Mouse (Mus musculus) bone marrow macrophage, adult 2 months (primary cell): ENCODE measurements around the gene Pik3cd. TPM values are rescaled to one million over a fixed set of nuclear protein-coding genes. Genes with fewer than 3 reads are reported as not detected.
"Not testable (repeated sequence)": the region's sequence is repeated elsewhere in the genome, so short reads cannot be mapped to it uniquely, and the experiment has no call there.

Experiments used
- H3K27ac ChIP-seq: 2 replicates; pipeline ENCODE4 v1.5.1; 2012; ENCODE audit warnings: low read depth, low read length; ENCODE audit not compliant: insufficient read depth
- H3K4me1 ChIP-seq: 2 replicates; pipeline ENCODE4 v1.6.1; 2012; ENCODE audit warnings: low read length; ENCODE audit not compliant: control insufficient read depth, insufficient read depth
- H3K4me3 ChIP-seq: 2 replicates; pipeline ENCODE4 v1.5.1; 2012; ENCODE audit warnings: mild to moderate bottlenecking, low read length, moderate library complexity; ENCODE audit not compliant: insufficient read depth
- CTCF ChIP-seq: IDR thresholded peaks from 2 replicates; pipeline ENCODE4 v1.5.1; 2012; ENCODE audit warnings: low read depth, mild to moderate bottlenecking, low read length, moderate library complexity
- POLR2A ChIP-seq: IDR thresholded peaks from 2 replicates; pipeline ENCODE4 v1.6.1; 2012; ENCODE audit warnings: mild to moderate bottlenecking, low read depth, low read length, borderline replicate concordance
- polyA plus RNA-seq: library from polyadenylated mRNA; stranded (reverse); fragments of >200 nt; gene quantifications from 2 replicates; pipeline ENCODE4 v1.2.4, GENCODE M21; 2012; ENCODE audit not compliant: missing spikeins, insufficient read depth, insufficient read length

The Pik3cd gene
- polyA plus RNA-seq, 1 experiment, result 91.4 TPM

GRCm38 (mm10) chr4:149634966-149635365 lies 67.4 kb downstream of the Pik3cd start:
- TF ChIP-seq POLR2A, result no peak
- no peak for TF ChIP-seq CTCF
- H3K4me1 ChIP-seq, result peaks cover 35% of the 10 kb centered on the region
- no peak overlapping the region for H3K27ac ChIP-seq
- H3K4me3 ChIP-seq, result no peak overlapping the region

GRCm38 (mm10) chr4:149634157-149634556 lies 68.2 kb downstream of the Pik3cd start:
- Histone ChIP-seq H3K4me1 (peaks cover 35% of the 10 kb centered on the region), H3K27ac (no peak overlapping the region), H3K4me3 (no peak overlapping the region)
- TF ChIP-seq POLR2A, result no peak
- no peak for TF ChIP-seq CTCF

- H3K4me3 ChIP-seq, result no peak overlapping the region
- no peak overlapping the region for H3K27ac ChIP-seq
These were observed 69.6 kb downstream of the Pik3cd start for GRCm38 (mm10) chr4:149632670-149633307.

GRCm38 (mm10) chr4:149628810-149629209 lies 73.6 kb downstream of the Pik3cd start:
- Histone ChIP-seq H3K27ac (no peak overlapping the region), H3K4me3 (no peak overlapping the region), H3K4me1 (peaks cover 12% of the 10 kb centered on the region)
- TF ChIP-seq POLR2A, result no peak
- no peak for TF ChIP-seq CTCF

More at GRCm38 (mm10) chr4:149632670-149633307, 69.6 kb downstream of the Pik3cd start:
- H3K4me1 ChIP-seq, result peaks cover 27% of the 10 kb centered on the region
- no peak for TF ChIP-seq CTCF
- TF ChIP-seq POLR2A, result no peak

GRCm38 (mm10) chr4:149628372-149628771 lies 74.0 kb downstream of the Pik3cd start:
- Histone ChIP-seq H3K4me1 (peaks cover 12% of the 10 kb centered on the region), H3K27ac (no peak overlapping the region)

GRCm38 (mm10) chr4:149626809-149627208 lies 75.6 kb downstream of the Pik3cd start:
- TF ChIP-seq CTCF (no peak), POLR2A (no peak)
- Histone ChIP-seq H3K4me3 (no peak overlapping the region), H3K4me1 (peaks cover 4% of the 10 kb centered on the region; the same call in 1 of the 2 replicates), H3K27ac (no peak overlapping the region)

More at GRCm38 (mm10) chr4:149628372-149628771, 74.0 kb downstream of the Pik3cd start:
- TF ChIP-seq POLR2A (no peak), CTCF (peak; percentile 65; the same call in 1 of the 2 replicates)
- H3K4me3 ChIP-seq, result no peak overlapping the region

GRCm38 (mm10) chr4:149623711-149624110 lies 78.7 kb downstream of the Pik3cd start:
- H3K4me3 ChIP-seq, result no peak overlapping the region
- H3K27ac ChIP-seq, result no peak overlapping the region
- TF ChIP-seq CTCF (no peak), POLR2A (no peak)
- no peaks in the 10 kb centered on the region for H3K4me1 ChIP-seq

- H3K27ac ChIP-seq, result no peak overlapping the region
- peaks cover 9% of the 10 kb centered on the region for H3K4me1 ChIP-seq
- H3K4me3 ChIP-seq, result no peak overlapping the region
These were observed 81.1 kb downstream of the Pik3cd start for GRCm38 (mm10) chr4:149621286-149621685.

GRCm38 (mm10) chr4:149619988-149620387 lies 82.4 kb downstream of the Pik3cd start:
- no peak for TF ChIP-seq CTCF
- TF ChIP-seq POLR2A, result no peak
- H3K4me1 ChIP-seq, result peaks cover 9% of the 10 kb centered on the region
- H3K4me3 ChIP-seq, result no peak overlapping the region
- no peak overlapping the region for H3K27ac ChIP-seq

More at GRCm38 (mm10) chr4:149621286-149621685, 81.1 kb downstream of the Pik3cd start:
- TF ChIP-seq POLR2A (no peak), CTCF (no peak)

GRCm38 (mm10) chr4:149616999-149617398 lies 85.4 kb downstream of the Pik3cd start:
- not testable (repeated sequence) for H3K4me1 ChIP-seq, H3K4me3 ChIP-seq
- peak overlapping the region; percentile 60 for H3K27ac ChIP-seq
